23 mouse cellular contexts compared by ENCODE assay signal in the genomic region with DNA sequence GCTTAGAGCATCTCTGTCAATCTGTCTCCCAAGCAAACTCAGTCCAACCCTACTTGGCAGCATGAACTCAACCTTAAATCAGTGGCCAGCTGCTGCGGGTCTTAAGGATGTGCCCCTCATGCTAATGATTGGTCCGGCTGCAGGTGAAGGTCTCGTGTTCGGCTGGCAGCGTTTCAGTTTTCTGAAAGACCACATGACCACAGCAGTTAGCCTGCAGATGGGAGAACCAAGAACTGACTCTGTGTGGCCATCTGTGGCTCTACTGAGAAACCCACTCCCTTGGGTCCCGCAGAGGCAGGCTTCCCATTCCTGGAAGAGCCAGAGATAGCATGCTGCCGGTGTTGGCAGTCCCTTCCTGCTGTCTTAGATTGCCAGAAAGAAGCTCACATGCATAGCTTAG.
DNase-seq lines count a peak whose midpoint lies in the region; ATAC-seq and TF ChIP-seq lines count a peak whose summit lies in the region.
"Had no signal": no experiment of that assay in that cellular context is flagged by ENCODE, and none has a peak within 500 bp of the region (broad histone marks: within the 10 kb centered on the region; RNA-seq: fewer than 3 reads in every experiment).

No protein-coding gene starts in this region.

- H3K27me3 ChIP-seq in forebrain, postnatal 0 days (ENCODE audit: insufficient read depth, low read length) = no peaks in the 10 kb centered on the region
- H3K27me3 ChIP-seq in forebrain, embryonic 12.5 days = peaks cover 10% of the 10 kb centered on the region; the same call in 1 of the 2 replicates
- H3K27me3 ChIP-seq in hindbrain, postnatal 0 days (ENCODE audit: insufficient read depth, low read length) = no peaks in the 10 kb centered on the region
- H3K27me3 ChIP-seq in hindbrain, embryonic 13.5 days = no peaks in the 10 kb centered on the region
- no peaks in the 10 kb centered on the region for H3K27me3 ChIP-seq in CH12.LX (replicated peaks)
- H3K27me3 ChIP-seq in kidney, embryonic 15.5 days = no peaks in the 10 kb centered on the region
- H3K27me3 ChIP-seq: embryonic facial prominence, embryonic 15.5 days; forebrain, embryonic 15.5 days; heart, embryonic 15.5 days; liver, embryonic 13.5 days; midbrain, embryonic 12.5 days had no signal

- H3K36me3 ChIP-seq in forebrain, postnatal 0 days (ENCODE audit: insufficient read depth) = no peaks in the 10 kb centered on the region
- no peaks in the 10 kb centered on the region for H3K36me3 ChIP-seq in forebrain, embryonic 12.5 days (replicated peaks)
- no peaks in the 10 kb centered on the region for H3K36me3 ChIP-seq in hindbrain, postnatal 0 days (ENCODE audit: insufficient read depth, low read length)
- H3K36me3 ChIP-seq in hindbrain, embryonic 13.5 days = no peaks in the 10 kb centered on the region
- H3K36me3 ChIP-seq in CH12.LX (replicated peaks in 1 of 2; ENCODE audit: control insufficient read depth in 1 of 2, insufficient read depth in 1 of 2, low read length in 1 of 2) = no peaks in the 10 kb centered on the region
- no peaks in the 10 kb centered on the region for H3K36me3 ChIP-seq in kidney, embryonic 15.5 days
- H3K36me3 ChIP-seq: embryonic facial prominence, embryonic 15.5 days; forebrain, embryonic 15.5 days; heart, embryonic 15.5 days; liver, embryonic 13.5 days; midbrain, embryonic 12.5 days had no signal

- no peak for TF ChIP-seq POLR2A in CH12.LX (IDR thresholded peaks at IDR 0.05; ENCODE audit: low read depth, low read length)

- no peak overlapping the region for H3K9ac ChIP-seq in forebrain, postnatal 0 days
- no peak overlapping the region for H3K9ac ChIP-seq in forebrain, embryonic 12.5 days
- no peak overlapping the region for H3K9ac ChIP-seq in hindbrain, postnatal 0 days (replicated peaks; ENCODE audit: low read length)
- H3K9ac ChIP-seq in hindbrain, embryonic 13.5 days = no peak overlapping the region
- no peak overlapping the region for H3K9ac ChIP-seq in CH12.LX (ENCODE audit: insufficient read depth, low read depth)
- H3K9ac ChIP-seq in kidney, embryonic 15.5 days = no peak overlapping the region
- H3K9ac ChIP-seq: embryonic facial prominence, embryonic 15.5 days; forebrain, embryonic 15.5 days; heart, embryonic 15.5 days; liver, embryonic 13.5 days; midbrain, embryonic 12.5 days had no signal

- H3K9me3 ChIP-seq in forebrain, postnatal 0 days (ENCODE audit: low read length) = no peaks in the 10 kb centered on the region
- no peaks in the 10 kb centered on the region for H3K9me3 ChIP-seq in forebrain, embryonic 12.5 days
- H3K9me3 ChIP-seq in hindbrain, postnatal 0 days (ENCODE audit: low read length) = no peaks in the 10 kb centered on the region
- H3K9me3 ChIP-seq in hindbrain, embryonic 13.5 days = no peaks in the 10 kb centered on the region
- no peaks in the 10 kb centered on the region for H3K9me3 ChIP-seq in CH12.LX (replicated peaks; ENCODE audit: low read length)
- H3K9me3 ChIP-seq in kidney, embryonic 15.5 days (replicated peaks) = no peaks in the 10 kb centered on the region
- H3K9me3 ChIP-seq: embryonic facial prominence, embryonic 15.5 days; forebrain, embryonic 15.5 days; heart, embryonic 15.5 days; liver, embryonic 13.5 days; midbrain, embryonic 12.5 days had no signal

- no peak for TF ChIP-seq CTCF in forebrain, postnatal 0 days (IDR thresholded peaks at IDR 0.05; ENCODE audit: low read depth)
- TF ChIP-seq CTCF in hindbrain, postnatal 0 days (IDR thresholded peaks at IDR 0.05; ENCODE audit: low read depth) = no peak
- TF ChIP-seq CTCF in CH12.LX (conservative IDR thresholded peaks at IDR 0.05 in 1 of 2, IDR thresholded peaks at IDR 0.05 in 1 of 2; ENCODE audit: low read depth in 2 of 2, low read length in 2 of 2) = no peak

- H3K79me2 ChIP-seq in CH12.LX (replicated peaks; ENCODE audit: control insufficient read depth, extremely low read depth, insufficient read depth, poor library complexity, severe bottlenecking) = no peaks in the 10 kb centered on the region

- dilution Hi-C loops in CH12.LX (cut with MboI; ENCODE audit: extremely low pct_ligation_motif_present, extremely low pct_unique_long_range_greater_than_20kb, low sequenced_read_pairs) = no loop called here

- in situ Hi-C loops in CH12.LX (cut with MboI; ENCODE audit: low pct_ligation_motif_present, low pct_unique_long_range_greater_than_20kb, low sequenced_read_pairs) = no loop called here

- H3K4me2 ChIP-seq in forebrain, postnatal 0 days (ENCODE audit: low read depth) = no peak overlapping the region
- H3K4me2 ChIP-seq in forebrain, embryonic 12.5 days = no peak overlapping the region
- H3K4me2 ChIP-seq in hindbrain, postnatal 0 days (ENCODE audit: low read depth, low read length) = no peak overlapping the region
- no peak overlapping the region for H3K4me2 ChIP-seq in hindbrain, embryonic 13.5 days
- H3K4me2 ChIP-seq in CH12.LX (ENCODE audit: insufficient read depth, low read depth, poor library complexity, severe bottlenecking) = no peak overlapping the region
- no peak overlapping the region for H3K4me2 ChIP-seq in kidney, embryonic 15.5 days
- H3K4me2 ChIP-seq: embryonic facial prominence, embryonic 15.5 days; forebrain, embryonic 15.5 days; heart, embryonic 15.5 days; liver, embryonic 13.5 days; midbrain, embryonic 12.5 days had no signal

- no peak for TF ChIP-seq RAD21 in CH12.LX (IDR thresholded peaks at IDR 0.05; ENCODE audit: low read depth, low read length)

- ATAC-seq in forebrain, postnatal 0 days = peak; percentile 58; the same call in 1 of the 2 replicates
- ATAC-seq in forebrain, embryonic 12.5 days (ENCODE audit: low FRiP score) = no peak
- ATAC-seq in hindbrain, postnatal 0 days = peak; percentile 78
- ATAC-seq in hindbrain, embryonic 13.5 days (ENCODE audit: low FRiP score) = no peak
- ATAC-seq in kidney, embryonic 15.5 days (replicated peaks; ENCODE audit: low FRiP score) = no peak
- ATAC-seq: forebrain, embryonic 15.5 days had no signal

- H3K4me3 ChIP-seq in forebrain, postnatal 0 days (ENCODE audit: low read depth, low read length) = no peak overlapping the region
- no peak overlapping the region for H3K4me3 ChIP-seq in forebrain, embryonic 12.5 days (replicated peaks)
- H3K4me3 ChIP-seq in hindbrain, postnatal 0 days (ENCODE audit: low read length) = no peak overlapping the region
- no peak overlapping the region for H3K4me3 ChIP-seq in hindbrain, embryonic 13.5 days
- H3K4me3 ChIP-seq in CH12.LX (replicated peaks in 1 of 3; ENCODE audit: low read depth in 2 of 3, low read length in 2 of 3, poor library complexity in 1 of 3) = no peak overlapping the region
- H3K4me3 ChIP-seq in kidney, embryonic 15.5 days (replicated peaks) = no peak overlapping the region
- H3K4me3 ChIP-seq: embryonic facial prominence, embryonic 15.5 days; forebrain, embryonic 15.5 days; heart, embryonic 15.5 days; liver, embryonic 13.5 days; midbrain, embryonic 12.5 days had no signal

- TF ChIP-seq EP300 in CH12.LX (IDR thresholded peaks at IDR 0.05; ENCODE audit: low read length) = no peak

- DNase-seq in cerebellum, adult 11-12 months = peak; percentile 6
- no peak for DNase-seq in cerebellum, adult 9-10 months
- peak; percentile 50 for DNase-seq in forebrain, postnatal 0 days
- DNase-seq in hindbrain, postnatal 0 days (ENCODE audit: low spot score) = peak; percentile 78
- no peak for DNase-seq in CH12.LX (ENCODE audit: extremely low read depth)
- DNase-seq: adrenal gland, postnatal 10 days; embryo, embryonic 11 days; gastrocnemius, postnatal 36 days; kidney, adult 2 months; kidney, postnatal 10 days; liver, embryonic 13.5 days; lung, adult 2 months; lung, postnatal 14 days; thymus, adult 2 months; thymus, postnatal 4 days had no signal

- 72% methylated on average over 7 of the region's 7 CpGs for WGBS in forebrain, postnatal 0 days
- 87% methylated on average over 7 of the region's 7 CpGs for WGBS in forebrain, embryonic 12.5 days
- 61% methylated on average over 7 of the region's 7 CpGs for WGBS in hindbrain, postnatal 0 days
- 74% methylated on average over 7 of the region's 7 CpGs for WGBS in hindbrain, embryonic 13.5 days
- 79% methylated on average over 7 of the region's 7 CpGs for WGBS in kidney, embryonic 15.5 days

- no peak overlapping the region for H3K27ac ChIP-seq in forebrain, postnatal 0 days (ENCODE audit: low read depth, low read length)
- no peak overlapping the region for H3K27ac ChIP-seq in forebrain, embryonic 12.5 days
- no peak overlapping the region for H3K27ac ChIP-seq in hindbrain, postnatal 0 days
- H3K27ac ChIP-seq in hindbrain, embryonic 13.5 days = no peak overlapping the region
- no peak overlapping the region for H3K27ac ChIP-seq in CH12.LX (ENCODE audit: insufficient read depth, low read depth)
- H3K27ac ChIP-seq in kidney, embryonic 15.5 days = no peak overlapping the region
- H3K27ac ChIP-seq: embryonic facial prominence, embryonic 15.5 days; forebrain, embryonic 15.5 days; heart, embryonic 15.5 days; liver, embryonic 13.5 days; midbrain, embryonic 12.5 days; stomach, postnatal 0 days had no signal

- H3K4me1 ChIP-seq in forebrain, postnatal 0 days (ENCODE audit: insufficient read depth) = no peaks in the 10 kb centered on the region; the same call in 1 of the 2 replicates
- H3K4me1 ChIP-seq in forebrain, embryonic 12.5 days = peaks cover 28% of the 10 kb centered on the region
- peaks cover 8% of the 10 kb centered on the region for H3K4me1 ChIP-seq in hindbrain, postnatal 0 days (ENCODE audit: insufficient read depth, low read length)
- H3K4me1 ChIP-seq in hindbrain, embryonic 13.5 days (replicated peaks) = peaks cover 34% of the 10 kb centered on the region
- peaks cover 10 to 38% of the 10 kb centered on the region in 2 experiments for H3K4me1 ChIP-seq in CH12.LX (ENCODE audit: control insufficient read depth in 1 of 2, insufficient read depth in 2 of 2)
- H3K4me1 ChIP-seq in kidney, embryonic 15.5 days = peaks cover 5% of the 10 kb centered on the region; the same call in 1 of the 2 replicates

TF ChIP-seq in CH12.LX, 34 proteins besides CTCF, POLR2A, EP300 and RAD21:
- TF ChIP-seq BHLHE40 (IDR thresholded peaks at IDR 0.05; ENCODE audit: low read depth, low read length) (peak; percentile 62), MEF2A (IDR thresholded peaks at IDR 0.05; ENCODE audit: borderline replicate concordance, low read depth, low read length) (no peak)

Comparison
In these comparisons a context has a peak if more than half of its experiments do, and no peak if none do; other contexts are left out.
1. DNase-seq: peak in cerebellum, adult 11-12 months (single experiment), forebrain, postnatal 0 days (single experiment) and hindbrain, postnatal 0 days (single experiment); none in cerebellum, adult 9-10 months (single experiment) and CH12.LX (single experiment).
2. ATAC-seq: peak in forebrain, postnatal 0 days (single experiment) and hindbrain, postnatal 0 days (single experiment); none in forebrain, embryonic 12.5 days (single experiment), hindbrain, embryonic 13.5 days (single experiment) and kidney, embryonic 15.5 days (single experiment).